Mouse (Mus musculus) left cerebral cortex, postnatal 36 days (tissue): ENCODE measurements around the gene Rpp21. TPM values are rescaled to one million over a fixed set of nuclear protein-coding genes. Genes with fewer than 3 reads are reported as not detected.
"Not testable (repeated sequence)": the region's sequence is repeated elsewhere in the genome, so short reads cannot be mapped to it uniquely, and the experiment has no call there.

Source experiments
- DNase-seq, 2 experiments: peaks; one replicate each; pipeline ENCODE4 v3.0.0; 2021 to 2022; ENCODE audit warnings: low spot score in 2 of 2, mixed read lengths in 1 of 2
- intact Hi-C: fragments of 180-260 bp; cut with DNase I; formaldehyde crosslinking; loops from one replicate; pipeline ENCODE4 v1.15.1; 2025
- total RNA-seq, 2 experiments: library from RNA; stranded (reverse); gene quantifications; 2 replicates each; pipeline ENCODE4 v1.2.3; 2021

The Rpp21 gene
- total RNA-seq, 2 experiments from 2014 or later, result 35.7 to 39.5 TPM

DNA sequence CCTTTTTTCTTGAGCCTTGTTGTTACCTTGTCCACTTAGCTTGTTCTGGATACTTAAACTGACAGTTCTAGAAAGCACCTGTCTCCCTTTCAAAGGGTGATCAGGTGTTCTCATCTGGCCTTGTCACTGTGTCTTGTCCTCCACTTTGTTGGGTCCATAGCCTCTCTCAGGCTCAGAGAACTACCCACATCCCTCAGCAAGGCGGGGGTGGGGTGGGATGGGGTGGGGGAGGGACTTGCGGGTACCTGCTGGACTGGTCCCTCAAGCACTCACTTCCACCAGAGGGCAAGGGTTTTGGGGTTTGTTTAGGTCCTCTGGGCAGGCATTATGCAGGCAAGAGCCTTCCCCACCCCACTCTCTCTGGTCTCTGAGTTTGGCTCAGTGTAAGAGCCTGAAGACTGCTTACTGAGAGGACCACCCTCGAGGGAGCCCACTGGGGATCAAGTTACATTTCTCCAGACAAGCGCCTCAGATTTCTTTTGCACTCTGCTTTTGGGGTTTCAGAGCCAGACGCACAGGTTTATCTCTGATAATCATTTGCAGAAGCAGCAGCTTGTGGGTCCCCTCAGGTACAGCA, 17.1 kb downstream of the Rpp21 start:
- DNase-seq, result no peak
- intact Hi-C loops, result no loop called here

- intact Hi-C loops, result no loop called here
- no peak for DNase-seq
Observed at GRCm38 (mm10) chr17:36237321-36237921, 20.4 kb downstream of the Rpp21 start.

DNA sequence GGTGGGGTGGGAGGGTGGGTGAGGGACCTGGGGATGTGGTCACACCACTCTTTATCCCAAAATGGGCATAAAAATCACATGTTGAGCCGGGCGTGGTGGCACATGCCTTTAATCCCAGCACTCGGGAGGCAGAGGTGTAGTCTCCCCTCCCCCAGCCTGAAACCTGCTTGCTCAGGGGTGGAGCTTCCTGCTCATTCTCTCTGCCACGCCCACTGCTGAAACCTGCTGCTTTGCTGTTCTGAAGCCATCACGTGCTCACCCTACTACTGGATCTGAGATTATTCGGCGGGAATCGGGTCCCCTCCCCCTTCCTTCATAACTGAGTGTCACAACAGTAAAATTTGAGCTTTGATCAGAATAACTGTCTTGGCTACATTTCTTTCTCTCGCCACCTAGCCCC, 22.6 kb downstream of the Rpp21 start:
- DNase-seq, intact Hi-C loops: not testable (repeated sequence)

DNA sequence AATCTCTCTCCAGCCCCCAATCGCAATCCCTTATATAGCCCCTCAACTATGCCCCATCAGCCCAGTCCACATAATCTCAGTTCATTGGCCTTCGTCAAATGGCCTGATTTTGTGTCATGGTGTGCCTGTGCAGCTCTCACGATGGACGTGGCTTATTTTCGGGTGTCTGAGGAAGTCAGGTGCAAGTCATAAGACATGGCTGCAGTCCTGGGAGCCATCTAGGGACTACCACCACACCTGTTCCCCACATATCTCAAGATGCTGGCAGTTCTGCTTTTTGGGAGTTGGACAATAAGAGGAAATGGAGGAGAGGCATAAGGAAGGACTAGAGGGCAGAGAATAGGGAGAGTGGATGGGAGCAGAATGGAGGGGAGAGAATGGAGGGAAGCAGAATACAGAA, 24.3 kb downstream of the Rpp21 start:
- intact Hi-C loops, result no loop called here
- DNase-seq, result no peak

- intact Hi-C loops, result no loop called here
- peak; percentile 23 to 49 for DNase-seq
Observed at GRCm38 (mm10) chr17:36231318-36231717, 26.6 kb downstream of the Rpp21 start.

- no peak for DNase-seq
- intact Hi-C loops, result no loop called here
Observed at GRCm38 (mm10) chr17:36229046-36229445, 28.8 kb downstream of the Rpp21 start.

GRCm38 (mm10) chr17:36226921-36227320, 30.9 kb downstream of the Rpp21 start:
- intact Hi-C loops, result no loop called here
- DNase-seq, result no peak

- no peak for DNase-seq
- intact Hi-C loops, result no loop called here
Observed at GRCm38 (mm10) chr17:36225231-36225824, 32.5 kb downstream of the Rpp21 start.

GRCm38 (mm10) chr17:36224451-36224850, 33.4 kb downstream of the Rpp21 start:
- DNase-seq, result no peak

GRCm38 (mm10) chr17:36218594-36219155, 39.2 kb downstream of the Rpp21 start:
- intact Hi-C loops, result no loop called here
- DNase-seq, result no peak

More at GRCm38 (mm10) chr17:36224451-36224850, 33.4 kb downstream of the Rpp21 start:
- intact Hi-C loops, result no loop called here

DNA sequence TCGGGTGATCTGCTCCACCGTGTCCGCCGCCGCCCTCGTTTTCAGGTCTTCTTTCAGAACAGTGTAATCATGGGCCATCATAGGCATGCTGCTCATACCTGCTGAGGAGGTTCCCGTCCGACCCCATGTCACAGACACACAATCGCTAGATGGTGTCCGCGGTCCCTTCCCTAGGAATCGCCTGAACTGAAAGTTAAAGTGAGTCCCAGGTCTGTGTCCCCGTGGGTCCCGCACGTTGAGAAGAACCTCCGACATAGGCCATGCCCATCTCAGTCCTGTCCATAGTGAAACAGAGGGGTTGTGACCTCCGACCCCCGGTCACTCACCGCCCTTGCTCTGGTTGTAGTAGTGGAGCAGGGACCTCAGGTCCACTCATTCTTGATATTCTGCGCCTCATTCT, 42.3 kb downstream of the Rpp21 start:
- no peak for DNase-seq
- intact Hi-C loops, result no loop called here

DNA sequence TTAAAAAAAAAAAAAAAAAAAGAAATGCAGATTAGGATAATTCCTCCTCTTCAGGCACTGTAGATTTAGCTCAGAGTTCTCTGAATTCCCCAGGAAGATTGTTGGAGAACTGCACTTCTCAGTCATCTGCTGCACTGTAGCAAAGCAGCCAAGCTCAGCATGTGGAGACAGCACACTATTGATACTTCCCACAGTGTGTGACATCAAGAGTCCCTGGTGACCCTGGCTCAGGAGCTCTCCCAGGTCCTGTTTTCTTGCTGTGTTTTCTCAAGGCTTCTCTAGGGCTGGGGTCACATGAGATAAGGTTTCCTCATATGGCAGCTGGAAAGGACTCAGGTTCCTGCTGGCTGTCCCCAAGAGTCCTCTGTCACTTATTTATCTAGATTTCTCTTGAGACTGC, 51.0 kb downstream of the Rpp21 start:
- no peak for DNase-seq
- intact Hi-C loops, result no loop called here

DNA sequence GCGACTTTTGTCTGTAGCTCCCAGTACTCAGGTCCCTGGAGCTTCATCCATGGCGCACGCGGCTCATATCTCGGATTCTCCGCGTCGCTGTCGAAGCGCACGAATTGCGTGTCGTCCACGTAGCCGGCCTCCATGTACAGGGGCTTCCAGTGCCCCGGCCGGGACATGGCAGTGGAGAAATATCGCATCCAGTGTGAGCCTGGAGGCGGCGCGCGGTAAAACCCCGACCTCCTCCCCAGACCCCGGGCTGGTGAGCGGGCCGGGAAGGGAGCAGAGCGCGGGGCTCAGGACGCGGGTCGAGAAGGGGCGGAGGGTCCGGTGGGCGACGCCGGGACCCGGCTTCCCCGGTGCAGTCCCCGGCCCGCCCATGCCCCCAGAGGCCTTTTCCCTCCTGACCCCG, 52.0 kb downstream of the Rpp21 start:
- intact Hi-C loops, result no loop called here
- no peak for DNase-seq

Other genes starting within 250 kb of the Rpp21 start
- gene H2-T24, start 237.5 kb downstream of the Rpp21 start, total RNA-seq, result 1 to 10 TPM; 1.1 to 2.2 TPM
- gene H2-T23, start 225.2 kb downstream of the Rpp21 start, total RNA-seq, result 10 to 100 TPM; 12.6 to 15.1 TPM
- gene H2-T22, start 215.3 kb downstream of the Rpp21 start, total RNA-seq, result 10 to 100 TPM; 11.0 to 12.2 TPM
- under 1 TPM in 1 of 2 experiments, not detected in 1; 0.27 TPM for gene Gm6034, start 215.1 kb downstream of the Rpp21 start, total RNA-seq
- 1 to 10 TPM in 1 of 2 experiments, under 1 TPM in 1; 0.59 to 1.9 TPM for gene Gm11127, start 199.7 kb downstream of the Rpp21 start, total RNA-seq
- not detected for gene Gm19684, start 136.4 kb downstream of the Rpp21 start, total RNA-seq
- gene Gm7030, start 128.6 kb downstream of the Rpp21 start, total RNA-seq, result not detected
- gene Gm8909, start 89.5 kb downstream of the Rpp21 start, total RNA-seq, result not detected
- not detected for gene H2-T3, start 67.8 kb downstream of the Rpp21 start, total RNA-seq
- gene Trim39, start 14.2 kb upstream of the Rpp21 start, total RNA-seq, result 10 to 100 TPM; 18.9 to 25.2 TPM
- not detected for gene H2-M10.2, start 28.4 kb upstream of the Rpp21 start, total RNA-seq
- not detected for gene H2-M10.1, start 68.1 kb upstream of the Rpp21 start, total RNA-seq
- gene H2-M10.3, start 110.3 kb upstream of the Rpp21 start, total RNA-seq, result not detected
- not detected for gene H2-M10.4, start 204.3 kb upstream of the Rpp21 start, total RNA-seq